Mouse (Mus musculus): ENCODE data around the gene Ccl20. TPM values are rescaled to one million over a fixed set of nuclear protein-coding genes. Genes with fewer than 3 reads are reported as not detected.

The Ccl20 gene
- 0.23 TPM in 1 of 2 replicates, not detected in the other for polyA plus RNA-seq (2015; fragmentation: Nextera tagmentation; extraction: Ambion mirVana)

GRCm38 (mm10) chr1:83116447-83117137 lies at the start of gene Ccl20:
TSS of gene Ccl20 (plus strand) at chr1:83116766.
- ATAC-seq (ENCODE audit: low read depth): no peak
- H3K4me2 ChIP-seq: no peak within 1 kb of the TSS
- H3K27me3 ChIP-seq: no peaks in the 10 kb centered on the region
- 21% methylated on average over 8 of the region's 8 CpGs for WGBS (ENCODE audit: insufficient replicate concordance)
- no peak for DNase-seq
- no peak within 1 kb of the TSS for H3K27ac ChIP-seq
- no peaks in the 10 kb centered on the region for H3K9me3 ChIP-seq (replicated peaks)
- no peak within 1 kb of the TSS for H3K4me3 ChIP-seq (replicated peaks)
- no peaks in the 10 kb centered on the region for H3K36me3 ChIP-seq
- H3K4me1 ChIP-seq (replicated peaks): no peaks in the 10 kb centered on the region
- H3K9ac ChIP-seq: no peak within 1 kb of the TSS

- H3K27ac ChIP-seq: no peak overlapping the region
- ATAC-seq (ENCODE audit: low read depth) (no peak), DNase-seq (no peak)
- no peaks in the 10 kb centered on the region for H3K36me3 ChIP-seq
- H3K9ac ChIP-seq: no peak overlapping the region
- no peaks in the 10 kb centered on the region for H3K4me1 ChIP-seq (replicated peaks)
- no peaks in the 10 kb centered on the region for H3K9me3 ChIP-seq (replicated peaks)
- H3K4me3 ChIP-seq (replicated peaks): no peak overlapping the region
- no peaks in the 10 kb centered on the region for H3K27me3 ChIP-seq
- H3K4me2 ChIP-seq: no peak overlapping the region
- WGBS (ENCODE audit: insufficient replicate concordance): 76% methylated on average over 10 of the region's 10 CpGs
These were observed 49.4 kb upstream of the Ccl20 start for GRCm38 (mm10) chr1:83067205-83067604.

GRCm38 (mm10) chr1:83075526-83076189 lies 40.9 kb upstream of the Ccl20 start:
- Histone ChIP-seq H3K4me3 (replicated peaks) (no peak overlapping the region), H3K9me3 (replicated peaks) (no peaks in the 10 kb centered on the region), H3K9ac (no peak overlapping the region), H3K4me2 (no peak overlapping the region), H3K27ac (no peak overlapping the region), H3K36me3 (no peaks in the 10 kb centered on the region), H3K27me3 (no peaks in the 10 kb centered on the region), H3K4me1 (replicated peaks) (no peaks in the 10 kb centered on the region)
- WGBS (ENCODE audit: insufficient replicate concordance): 32% methylated on average over 15 of the region's 15 CpGs
- ATAC-seq (ENCODE audit: low read depth): no peak
- no peak for DNase-seq

- H3K9me3 ChIP-seq (replicated peaks): no peaks in the 10 kb centered on the region
- no peak overlapping the region for H3K9ac ChIP-seq
- WGBS (ENCODE audit: insufficient replicate concordance): 46% methylated on average over 11 of the region's 11 CpGs
- H3K4me1 ChIP-seq (replicated peaks): no peaks in the 10 kb centered on the region
- peak; percentile 8 for DNase-seq
- no peak for ATAC-seq (ENCODE audit: low read depth)
- H3K4me2 ChIP-seq: no peak overlapping the region
- no peak overlapping the region for H3K27ac ChIP-seq
- no peaks in the 10 kb centered on the region for H3K36me3 ChIP-seq
- H3K4me3 ChIP-seq (replicated peaks): no peak overlapping the region
- H3K27me3 ChIP-seq: no peaks in the 10 kb centered on the region
These were observed 40.2 kb upstream of the Ccl20 start for GRCm38 (mm10) chr1:83076190-83076917.

GRCm38 (mm10) chr1:83077016-83077415 lies 39.5 kb upstream of the Ccl20 start:
- Histone ChIP-seq H3K36me3 (no peaks in the 10 kb centered on the region), H3K27ac (no peak overlapping the region), H3K4me1 (replicated peaks) (no peaks in the 10 kb centered on the region), H3K4me3 (replicated peaks) (no peak overlapping the region), H3K9me3 (replicated peaks) (no peaks in the 10 kb centered on the region), H3K4me2 (no peak overlapping the region), H3K9ac (no peak overlapping the region), H3K27me3 (no peaks in the 10 kb centered on the region)
- ATAC-seq (ENCODE audit: low read depth): no peak
- WGBS (ENCODE audit: insufficient replicate concordance): 40% methylated on average over 6 of the region's 6 CpGs
- no peak for DNase-seq

- 59% methylated on average over 2 of the region's 2 CpGs for WGBS (ENCODE audit: insufficient replicate concordance)
- no peak for DNase-seq
These were observed 31.8 kb upstream of the Ccl20 start for GRCm38 (mm10) chr1:83084790-83085189.

GRCm38 (mm10) chr1:83091268-83091667 lies 25.3 kb upstream of the Ccl20 start:
- no peak overlapping the region for H3K9ac ChIP-seq
- H3K27me3 ChIP-seq: no peaks in the 10 kb centered on the region
- WGBS (ENCODE audit: insufficient replicate concordance): 47% methylated on average over 3 of the region's 3 CpGs
- H3K4me2 ChIP-seq: no peak overlapping the region
- no peaks in the 10 kb centered on the region for H3K9me3 ChIP-seq (replicated peaks)
- no peak overlapping the region for H3K27ac ChIP-seq
- H3K36me3 ChIP-seq: no peaks in the 10 kb centered on the region
- ATAC-seq (ENCODE audit: low read depth) (no peak), DNase-seq (no peak)
- H3K4me1 ChIP-seq (replicated peaks): no peaks in the 10 kb centered on the region
- H3K4me3 ChIP-seq (replicated peaks): no peak overlapping the region

More at GRCm38 (mm10) chr1:83084790-83085189, 31.8 kb upstream of the Ccl20 start:
- Histone ChIP-seq H3K4me3 (replicated peaks) (no peak overlapping the region), H3K9ac (no peak overlapping the region), H3K4me1 (replicated peaks) (no peaks in the 10 kb centered on the region), H3K27ac (no peak overlapping the region), H3K4me2 (no peak overlapping the region), H3K36me3 (no peaks in the 10 kb centered on the region), H3K27me3 (no peaks in the 10 kb centered on the region), H3K9me3 (replicated peaks) (no peaks in the 10 kb centered on the region)
- no peak for ATAC-seq (ENCODE audit: low read depth)

GRCm38 (mm10) chr1:83096935-83097334 lies 19.6 kb upstream of the Ccl20 start:
- Histone ChIP-seq H3K36me3 (no peaks in the 10 kb centered on the region), H3K4me1 (replicated peaks) (no peaks in the 10 kb centered on the region), H3K27ac (no peak overlapping the region), H3K4me2 (no peak overlapping the region), H3K9me3 (replicated peaks) (no peaks in the 10 kb centered on the region), H3K27me3 (no peaks in the 10 kb centered on the region), H3K9ac (no peak overlapping the region), H3K4me3 (replicated peaks) (no peak overlapping the region)
- no peak for DNase-seq
- ATAC-seq (ENCODE audit: low read depth): no peak
- WGBS (ENCODE audit: insufficient replicate concordance): 62% methylated on average over 4 of the region's 4 CpGs

GRCm38 (mm10) chr1:83099160-83099559 lies 17.4 kb upstream of the Ccl20 start:
- no peak overlapping the region for H3K4me2 ChIP-seq
- DNase-seq: no peak
- no peaks in the 10 kb centered on the region for H3K36me3 ChIP-seq
- H3K9me3 ChIP-seq (replicated peaks): no peaks in the 10 kb centered on the region
- H3K9ac ChIP-seq: no peak overlapping the region
- no peaks in the 10 kb centered on the region for H3K27me3 ChIP-seq
- 71% methylated on average over 2 of the region's 2 CpGs for WGBS (ENCODE audit: insufficient replicate concordance)
- H3K4me3 ChIP-seq (replicated peaks): no peak overlapping the region
- no peak overlapping the region for H3K27ac ChIP-seq
- H3K4me1 ChIP-seq (replicated peaks): no peaks in the 10 kb centered on the region
- ATAC-seq (ENCODE audit: low read depth): no peak

- H3K9me3 ChIP-seq (replicated peaks): no peaks in the 10 kb centered on the region
- H3K4me1 ChIP-seq (replicated peaks): no peaks in the 10 kb centered on the region
- no peak for DNase-seq
- no peak overlapping the region for H3K4me2 ChIP-seq
- no peak for ATAC-seq (ENCODE audit: low read depth)
- H3K27ac ChIP-seq: no peak overlapping the region
- H3K27me3 ChIP-seq: no peaks in the 10 kb centered on the region
- no peak overlapping the region for H3K9ac ChIP-seq
- 55% methylated on average over 7 of the region's 7 CpGs for WGBS (ENCODE audit: insufficient replicate concordance)
- H3K36me3 ChIP-seq: no peaks in the 10 kb centered on the region
- H3K4me3 ChIP-seq (replicated peaks): no peak overlapping the region
These were observed 16.9 kb upstream of the Ccl20 start for GRCm38 (mm10) chr1:83099580-83100137.

GRCm38 (mm10) chr1:83101891-83102290 lies 14.7 kb upstream of the Ccl20 start:
- ATAC-seq (ENCODE audit: low read depth): no peak
- Histone ChIP-seq H3K4me2 (no peak overlapping the region), H3K4me1 (replicated peaks) (no peaks in the 10 kb centered on the region), H3K27ac (no peak overlapping the region), H3K9me3 (replicated peaks) (no peaks in the 10 kb centered on the region), H3K27me3 (no peaks in the 10 kb centered on the region), H3K9ac (no peak overlapping the region), H3K4me3 (replicated peaks) (no peak overlapping the region), H3K36me3 (no peaks in the 10 kb centered on the region)
- WGBS (ENCODE audit: insufficient replicate concordance): 57% methylated on average over 3 of the region's 3 CpGs
- no peak for DNase-seq

Measured in liver, embryonic 13.5 days (tissue).